Mouse (Mus musculus) CH12.LX (cell line): ENCODE data around the gene Efr3b. TPM values are rescaled to one million over a fixed set of nuclear protein-coding genes. Genes with fewer than 3 reads are reported as not detected.

ENCODE experiments used
- DNase-seq: peaks from one replicate; pipeline ENCODE4 v3.0.0-alpha.2; 2013; ENCODE audit errors: extremely low read depth
- H3K27ac ChIP-seq: 2 replicates; pipeline ENCODE4 v1.5.1; 2012; ENCODE audit warnings: low read depth, mild to moderate bottlenecking, control low read depth, moderate library complexity; ENCODE audit not compliant: insufficient read depth
- H3K27me3 ChIP-seq: replicated peaks from 2 replicates; pipeline ENCODE3; 2012; ENCODE audit warnings: inconsistent platforms
- H3K36me3 ChIP-seq, 2 experiments: replicated peaks in 1 of 2; 2 replicates each; pipeline versions ENCODE3 to v1.6.1; 2012; ENCODE audit warnings: inconsistent platforms in 1 of 2, low read length in 1 of 2, mild to moderate bottlenecking in 1 of 2, mixed read lengths in 1 of 2, moderate library complexity in 1 of 2; ENCODE audit not compliant: control insufficient read depth in 1 of 2, insufficient read depth in 1 of 2
- H3K4me1 ChIP-seq, 2 experiments: 2 replicates each; pipeline ENCODE4 v1.6.1; 2012; ENCODE audit warnings: inconsistent platforms in 1 of 2, moderate library complexity in 1 of 2; ENCODE audit not compliant: insufficient read depth in 2 of 2, control insufficient read depth in 1 of 2
- H3K4me2 ChIP-seq: 2 replicates; pipeline ENCODE4 v1.6.1; 2012; ENCODE audit warnings: low read depth, mild to moderate bottlenecking, control low read depth; ENCODE audit not compliant: poor library complexity, insufficient read depth, severe bottlenecking
- H3K4me3 ChIP-seq, 3 experiments: fragments of 150-350 bp in 1 of 3; sonication (generic) in 1 of 3; replicated peaks in 1 of 3; 2 replicates each; pipeline versions ENCODE3 to v1.5.1; 2011 to 2012; ENCODE audit warnings: low read depth in 2 of 3, low read length in 2 of 3, mild to moderate bottlenecking in 2 of 3, moderate library complexity in 2 of 3, control low read depth in 1 of 3, improper control_type of control experiment in 1 of 3, inconsistent platforms in 1 of 3, mixed read lengths in 1 of 3; ENCODE audit not compliant: poor library complexity in 1 of 3
- H3K79me2 ChIP-seq: replicated peaks from 2 replicates; pipeline ENCODE4 v1.6.1; 2012; ENCODE audit warnings: mild to moderate bottlenecking, moderate library complexity; ENCODE audit not compliant: control insufficient read depth, poor library complexity, insufficient read depth, severe bottlenecking; ENCODE audit errors: extremely low read depth
- H3K9ac ChIP-seq: 2 replicates; pipeline ENCODE4 v1.6.1; 2012; ENCODE audit warnings: low read depth, mild to moderate bottlenecking, control low read depth, moderate library complexity; ENCODE audit not compliant: insufficient read depth
- H3K9me3 ChIP-seq: replicated peaks from 2 replicates; pipeline ENCODE3; 2012; ENCODE audit warnings: low read length, inconsistent platforms, mixed read lengths
- E2F4 ChIP-seq: IDR thresholded peaks from 2 replicates; pipeline ENCODE4 v1.6.1; 2011; ENCODE audit warnings: low read depth, low read length, improper control_type of control experiment; ENCODE audit not compliant: insufficient replicate concordance
- EP300 ChIP-seq: IDR thresholded peaks from 2 replicates; pipeline ENCODE4 v1.6.1; 2011; ENCODE audit warnings: low read length, improper control_type of control experiment
- GABPA ChIP-seq: IDR thresholded peaks from 2 replicates; pipeline ENCODE4 v1.6.1; 2012; ENCODE audit warnings: low read depth, low read length, improper control_type of control experiment, inconsistent platforms; ENCODE audit not compliant: insufficient replicate concordance
- IRF4 ChIP-seq: IDR thresholded peaks from 2 replicates; pipeline ENCODE4 v1.6.1; 2014; ENCODE audit warnings: low read depth, mild to moderate bottlenecking, inconsistent platforms, low read length, improper control_type of control experiment
- JUN ChIP-seq: IDR thresholded peaks from 2 replicates; pipeline ENCODE4 v1.6.1; 2011; ENCODE audit warnings: low read depth, mild to moderate bottlenecking, low read length, improper control_type of control experiment, moderate library complexity; ENCODE audit not compliant: insufficient read depth
- JUND ChIP-seq: conservative IDR thresholded peaks from 2 replicates; pipeline ENCODE4 v1.6.1; 2011; ENCODE audit warnings: low read depth, low read length, improper control_type of control experiment
- KAT2A ChIP-seq: IDR thresholded peaks from 2 replicates; pipeline ENCODE4 v1.6.1; 2012; ENCODE audit warnings: low read length, improper control_type of control experiment, inconsistent platforms; ENCODE audit not compliant: insufficient replicate concordance
- MAZ ChIP-seq: IDR thresholded peaks from 2 replicates; pipeline ENCODE4 v1.6.1; 2012; ENCODE audit warnings: low read depth, mild to moderate bottlenecking, inconsistent platforms, low read length, improper control_type of control experiment, moderate library complexity
- MYC ChIP-seq: IDR thresholded peaks from 2 replicates; pipeline ENCODE4 v1.6.1; 2011; ENCODE audit warnings: low read depth, mild to moderate bottlenecking, improper control_type of control experiment, low read length
- NRF1 ChIP-seq: IDR thresholded peaks from 2 replicates; pipeline ENCODE4 v1.6.1; 2014; ENCODE audit warnings: low read depth, mild to moderate bottlenecking, inconsistent platforms, low read length, improper control_type of control experiment, moderate library complexity
- PAX5 ChIP-seq: IDR thresholded peaks from 2 replicates; pipeline ENCODE4 v1.6.1; 2012; ENCODE audit warnings: low read length, inconsistent platforms, mixed read lengths
- POLR2A ChIP-seq: IDR thresholded peaks from 2 replicates; pipeline ENCODE4 v1.6.1; 2011; ENCODE audit warnings: low read depth, mild to moderate bottlenecking, improper control_type of control experiment, low read length
- RAD21 ChIP-seq: IDR thresholded peaks from 2 replicates; pipeline ENCODE4 v1.6.1; 2011; ENCODE audit warnings: low read depth, mild to moderate bottlenecking, low read length, improper control_type of control experiment, moderate library complexity
- SMC3 ChIP-seq: IDR thresholded peaks from 2 replicates; pipeline ENCODE4 v1.6.1; 2011; ENCODE audit warnings: low read depth, low read length, improper control_type of control experiment
- TBP ChIP-seq: conservative IDR thresholded peaks from 2 replicates; pipeline ENCODE4 v1.6.1; 2011; ENCODE audit warnings: low read depth, low read length, improper control_type of control experiment
- TCF12 ChIP-seq: IDR thresholded peaks from 2 replicates; pipeline ENCODE4 v1.6.1; 2014; ENCODE audit warnings: low read depth, mild to moderate bottlenecking, inconsistent platforms, low read length, improper control_type of control experiment
- ZMIZ1 ChIP-seq: IDR thresholded peaks from 2 replicates; pipeline ENCODE4 v1.6.1; 2012; ENCODE audit warnings: low read depth, mild to moderate bottlenecking, inconsistent platforms, low read length, improper control_type of control experiment
- ZNF384 ChIP-seq: IDR thresholded peaks from 2 replicates; pipeline ENCODE4 v1.6.1; 2012; ENCODE audit warnings: low read depth, low read length, improper control_type of control experiment, inconsistent platforms
- dilution Hi-C: fragments of 300-500 bp; cut with MboI; formaldehyde crosslinking; loops from 2 replicates; pipeline ENCODE4 v1.14.3; 2020; ENCODE audit warnings: low sequenced_read_pairs; ENCODE audit not compliant: extremely low pct_unique_long_range_greater_than_20kb, extremely low pct_ligation_motif_present
- in situ Hi-C: fragments of 300-500 bp; cut with MboI; formaldehyde crosslinking; loops from 3 replicates; pipeline ENCODE4 v1.14.3; 2019; ENCODE audit warnings: low sequenced_read_pairs, low pct_ligation_motif_present, low pct_unique_long_range_greater_than_20kb, mixed read lengths
- polyA plus RNA-seq: library from polyadenylated mRNA; unstranded; fragments of >175 nt; gene quantifications from 2 replicates; pipeline ENCODE4 v1.2.1, GENCODE M21; 2012; ENCODE audit warnings: low read depth; ENCODE audit not compliant: insufficient read length
- total RNA-seq, 2 experiments: library from RNA; depleted of rRNA; stranded (reverse); fragments of 300-350 nt in 1 of 2; fragments of >200 nt in 1 of 2; gene quantifications; 2 replicates each; pipeline ENCODE4 v1.2.3; 2012 to 2014

Efr3b gene
- total RNA-seq (2012; rRNA removed) (0.63 and 0.68 TPM in 2 replicates), total RNA-seq (2014; rRNA removed) (0.82 and 1.7 TPM in 2 replicates), polyA plus RNA-seq (1.7 and 2.1 TPM in 2 replicates)

GRCm38 (mm10) chr12:4038061-4039041 is at the start of gene Efr3b:
Gene Efr3b, minus strand, starts transcription at chr12:4038915.
- in situ Hi-C loops (loop anchor here (5.0 kb wide), 1 partner anchor 41 kb away; no protein-coding TSS in a partner anchor), dilution Hi-C loops (no loop called here)
- no peak within 1 kb of the TSS for H3K27ac ChIP-seq
- peaks cover 2 to 19% of the 10 kb centered on the region in 2 experiments; a peak in 3 of 4 replicates for H3K4me1 ChIP-seq
- peak; percentile 74 for DNase-seq
- H3K9ac ChIP-seq, result peak within 1 kb of the TSS; percentile 40
- TF ChIP-seq POLR2A, result no peak
- 0 out of 2 replicates have a peak, but pooled peaks have one; percentile 30 for TF ChIP-seq NRF1
- H3K9me3 ChIP-seq, result no peaks in the 10 kb centered on the region
- peak within 1 kb of the TSS; percentile 38 to 67 (median 57) for H3K4me3 ChIP-seq
- peak within 1 kb of the TSS; percentile 77 for H3K4me2 ChIP-seq
- H3K27me3 ChIP-seq, result peaks cover 20% of the 10 kb centered on the region
- H3K79me2 ChIP-seq, result no peaks in the 10 kb centered on the region
- no peaks in the 10 kb centered on the region for H3K36me3 ChIP-seq

- Histone ChIP-seq H3K4me2 (peak overlapping the region; percentile 88), H3K36me3 (peaks cover 18 to 35% of the 10 kb centered on the region in 2 experiments), H3K27ac (no peak overlapping the region), H3K4me3 (peak overlapping the region in 2 of 3 experiments; percentile 53 to 64), H3K4me1 (peaks cover 3 to 18% of the 10 kb centered on the region in 2 experiments; a peak in 2 of 4 replicates), H3K9me3 (no peaks in the 10 kb centered on the region), H3K79me2 (peaks cover 12% of the 10 kb centered on the region), H3K9ac (peak overlapping the region; percentile 35; the same call in 1 of the 2 replicates), H3K27me3 (no peaks in the 10 kb centered on the region)
- no peak for DNase-seq
- in situ Hi-C loops, result loop anchor here (5.0 to 10.0 kb wide), 2 partner anchors 416 to 461 kb away; no protein-coding TSS in a partner anchor
- TF ChIP-seq E2F4 (no peak), MYC (no peak), IRF4 (no peak), EP300 (no peak), TCF12 (no peak), SMC3 (no peak), JUND (no peak), GABPA (no peak), JUN (no peak), RAD21 (no peak), KAT2A (no peak), TBP (no peak), MAZ (no peak), PAX5 (no peak), ZMIZ1 (no peak), ZNF384 (no peak)
- dilution Hi-C loops, result no loop called here
Observed at GRCm38 (mm10) chr12:4083441-4083840, 44.7 kb upstream of the Efr3b start.
